Mouse (Mus musculus): ENCODE data around the gene Ric1. TPM values are rescaled to one million over a fixed set of nuclear protein-coding genes. Genes with fewer than 3 reads are reported as not detected.

Gene Ric1
- polyA plus RNA-seq, 1 experiment from 2014 or later = 20.0 TPM

GRCm38 (mm10) chr19:29501106-29501505 is 21.0 kb upstream of the Ric1 start:
- H3K9me3 ChIP-seq = no peaks in the 10 kb centered on the region
- H3K4me1 ChIP-seq = peaks cover 6% of the 10 kb centered on the region
- H3K36me3 ChIP-seq (replicated peaks) = no peaks in the 10 kb centered on the region
- peak overlapping the region; percentile 49; the same call in 1 of the 2 replicates for H3K27ac ChIP-seq (replicated peaks)
- 45% methylated on average over 11 of the region's 11 CpGs for WGBS
- no peaks in the 10 kb centered on the region for H3K27me3 ChIP-seq (replicated peaks; ENCODE audit: low read depth, poor library complexity, severe bottlenecking)
- peak overlapping the region; percentile 41 for H3K4me3 ChIP-seq
- peak; percentile 49 for DNase-seq (ENCODE audit: low spot score)

DNA sequence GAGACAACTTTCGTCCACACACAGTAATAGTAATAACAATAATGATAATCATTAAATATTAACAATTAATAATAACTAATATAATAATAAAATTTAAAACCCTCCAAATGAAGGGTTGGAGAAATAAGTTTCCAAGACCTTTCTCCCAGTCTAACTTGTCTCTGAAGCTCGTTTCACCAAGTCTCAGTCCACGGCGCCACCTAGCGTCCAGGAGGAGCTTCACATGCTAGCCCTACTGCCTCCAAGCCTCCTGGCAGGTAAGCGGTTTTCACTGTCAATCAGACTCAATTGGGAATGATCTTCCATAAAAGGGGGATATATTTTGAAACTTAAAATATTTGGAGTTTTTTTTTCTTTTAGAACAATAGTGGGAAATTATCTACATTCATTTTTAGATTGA is 20.6 kb upstream of the Ric1 start:
- peak; percentile 84 for DNase-seq (ENCODE audit: low spot score)
- WGBS = 14% methylated on average over 6 of the region's 6 CpGs
- no peaks in the 10 kb centered on the region for H3K27me3 ChIP-seq (replicated peaks; ENCODE audit: low read depth, poor library complexity, severe bottlenecking)
- H3K4me1 ChIP-seq = peaks cover 5% of the 10 kb centered on the region
- H3K9me3 ChIP-seq = no peaks in the 10 kb centered on the region
- 0 out of 2 replicates have a peak overlapping the region, but pooled peaks have one; percentile 49 for H3K27ac ChIP-seq (replicated peaks)
- peak overlapping the region; percentile 41; the same call in 1 of the 2 replicates for H3K4me3 ChIP-seq
- H3K36me3 ChIP-seq (replicated peaks) = no peaks in the 10 kb centered on the region

DNA sequence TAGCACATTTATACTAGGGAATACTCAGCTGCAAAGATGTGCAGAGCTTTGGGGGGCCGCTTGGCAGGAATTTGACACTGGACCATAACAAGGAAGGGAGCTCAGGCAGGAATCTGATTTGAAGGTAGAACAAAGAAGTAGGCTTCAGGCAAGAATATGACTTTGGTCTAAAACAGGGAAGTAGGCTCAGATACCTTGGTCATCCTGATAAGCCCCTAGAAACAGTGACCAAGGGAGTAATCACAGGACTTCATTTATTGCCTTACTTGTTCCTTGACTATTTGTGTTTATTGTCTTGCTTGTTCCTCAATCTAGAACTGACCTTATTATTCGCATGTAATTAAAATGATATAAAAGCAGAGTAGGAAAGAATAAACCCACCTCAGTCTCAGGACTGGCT is 18.0 kb upstream of the Ric1 start:
- H3K27ac ChIP-seq (replicated peaks) = no peak overlapping the region
- 86% methylated on average over 2 of the region's 2 CpGs for WGBS
- H3K36me3 ChIP-seq (replicated peaks) = no peaks in the 10 kb centered on the region
- no peaks in the 10 kb centered on the region for H3K27me3 ChIP-seq (replicated peaks; ENCODE audit: low read depth, poor library complexity, severe bottlenecking)
- no peak overlapping the region for H3K4me3 ChIP-seq
- H3K9me3 ChIP-seq = no peaks in the 10 kb centered on the region
- peaks cover 5% of the 10 kb centered on the region for H3K4me1 ChIP-seq
- DNase-seq (ENCODE audit: low spot score) = no peak

DNA sequence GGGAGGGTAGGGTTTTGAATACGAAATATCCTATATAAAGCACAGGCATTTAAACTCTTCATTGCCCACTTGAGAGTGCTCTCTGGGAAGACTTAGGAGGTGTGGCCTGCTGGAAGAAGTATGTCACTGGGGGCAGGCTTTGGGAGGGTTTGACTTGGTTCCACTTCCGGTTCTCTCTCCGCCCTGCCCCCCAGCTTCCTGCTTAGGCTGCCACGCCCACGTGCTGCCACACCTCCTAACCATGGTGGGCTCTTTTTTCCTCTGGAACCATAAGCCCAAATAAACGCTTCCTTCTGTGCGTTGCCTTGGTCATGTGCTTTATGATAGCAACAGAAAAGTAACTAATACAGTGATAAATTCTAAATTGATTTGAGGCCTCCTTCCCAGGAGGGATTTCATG is 16.5 kb upstream of the Ric1 start:
- no peak overlapping the region for H3K4me3 ChIP-seq
- H3K4me1 ChIP-seq = peaks cover 5% of the 10 kb centered on the region
- H3K27ac ChIP-seq (replicated peaks) = no peak overlapping the region
- no peak for DNase-seq (ENCODE audit: low spot score)
- H3K27me3 ChIP-seq (replicated peaks; ENCODE audit: low read depth, poor library complexity, severe bottlenecking) = no peaks in the 10 kb centered on the region
- H3K9me3 ChIP-seq = no peaks in the 10 kb centered on the region
- WGBS = 84% methylated on average over 7 of the region's 7 CpGs
- H3K36me3 ChIP-seq (replicated peaks) = no peaks in the 10 kb centered on the region

- Histone ChIP-seq H3K36me3 (replicated peaks) (no peaks in the 10 kb centered on the region), H3K4me3 (no peak overlapping the region), H3K27ac (replicated peaks) (no peak overlapping the region), H3K4me1 (no peaks in the 10 kb centered on the region), H3K27me3 (replicated peaks; ENCODE audit: low read depth, poor library complexity, severe bottlenecking) (no peaks in the 10 kb centered on the region), H3K9me3 (no peaks in the 10 kb centered on the region)
- WGBS = 80% methylated on average over 7 of the region's 7 CpGs
- no peak for DNase-seq (ENCODE audit: low spot score)
Measured at GRCm38 (mm10) chr19:29508208-29508607, 13.9 kb upstream of the Ric1 start.

- Histone ChIP-seq H3K27me3 (replicated peaks; ENCODE audit: low read depth, poor library complexity, severe bottlenecking) (no peaks in the 10 kb centered on the region), H3K36me3 (replicated peaks) (0 out of 2 replicates have a peak, but pooled peaks cover 6% of the 10 kb centered on the region)
- WGBS = 89% methylated on average over 7 of the region's 7 CpGs
Measured at GRCm38 (mm10) chr19:29509857-29510256, 12.2 kb upstream of the Ric1 start.

GRCm38 (mm10) chr19:29511826-29512225 is 10.3 kb upstream of the Ric1 start:
- Histone ChIP-seq H3K4me3 (no peak overlapping the region), H3K36me3 (replicated peaks) (peaks cover 16% of the 10 kb centered on the region; the same call in 1 of the 2 replicates), H3K4me1 (no peaks in the 10 kb centered on the region), H3K9me3 (peaks cover 6% of the 10 kb centered on the region; the same call in 1 of the 2 replicates), H3K27me3 (replicated peaks; ENCODE audit: low read depth, poor library complexity, severe bottlenecking) (no peaks in the 10 kb centered on the region), H3K27ac (replicated peaks) (no peak overlapping the region)
- DNase-seq (ENCODE audit: low spot score) = no peak
- 82% methylated on average over 2 of the region's 2 CpGs for WGBS

More at GRCm38 (mm10) chr19:29509857-29510256, 12.2 kb upstream of the Ric1 start:
- Histone ChIP-seq H3K4me3 (no peak overlapping the region), H3K27ac (replicated peaks) (no peak overlapping the region), H3K4me1 (no peaks in the 10 kb centered on the region), H3K9me3 (peaks cover 6% of the 10 kb centered on the region; the same call in 1 of the 2 replicates)
- DNase-seq (ENCODE audit: low spot score) = no peak

- 62% methylated on average over 2 of the region's 2 CpGs for WGBS
- H3K36me3 ChIP-seq (replicated peaks) = peaks cover 16% of the 10 kb centered on the region; the same call in 1 of the 2 replicates
- H3K4me3 ChIP-seq = no peak overlapping the region
- H3K27me3 ChIP-seq (replicated peaks; ENCODE audit: low read depth, poor library complexity, severe bottlenecking) = no peaks in the 10 kb centered on the region
- H3K9me3 ChIP-seq = peaks cover 6% of the 10 kb centered on the region; the same call in 1 of the 2 replicates
- no peak overlapping the region for H3K27ac ChIP-seq (replicated peaks)
- no peak for DNase-seq (ENCODE audit: low spot score)
- H3K4me1 ChIP-seq = no peaks in the 10 kb centered on the region
Measured at GRCm38 (mm10) chr19:29513111-29513766, 8.8 kb upstream of the Ric1 start.

DNA sequence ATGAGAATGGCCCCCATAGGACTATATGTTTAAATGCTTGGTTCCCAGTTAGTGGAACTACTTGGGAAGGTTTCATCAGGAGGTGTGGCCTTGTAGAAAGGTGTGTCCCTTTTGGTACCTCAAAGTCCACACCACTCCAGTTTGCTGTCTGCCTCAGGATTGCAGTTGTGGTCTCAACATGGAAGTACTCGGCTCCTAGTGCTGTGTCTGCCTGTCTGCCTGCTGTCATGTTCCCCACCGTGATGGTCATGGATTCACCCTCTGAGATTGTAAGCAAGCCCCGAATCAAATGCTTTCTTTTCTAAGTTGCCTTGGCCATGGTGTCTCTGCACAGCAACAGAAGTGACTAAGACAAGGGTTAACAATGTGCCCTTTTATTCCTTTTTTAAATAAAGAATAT is 8.0 kb upstream of the Ric1 start:
- no peak overlapping the region for H3K27ac ChIP-seq (replicated peaks)
- H3K9me3 ChIP-seq = peaks cover 6% of the 10 kb centered on the region; the same call in 1 of the 2 replicates
- no peaks in the 10 kb centered on the region for H3K4me1 ChIP-seq
- no peak for DNase-seq (ENCODE audit: low spot score)
- no peaks in the 10 kb centered on the region for H3K27me3 ChIP-seq (replicated peaks; ENCODE audit: low read depth, poor library complexity, severe bottlenecking)
- 91% methylated on average over 3 of the region's 3 CpGs for WGBS
- H3K4me3 ChIP-seq = no peak overlapping the region
- H3K36me3 ChIP-seq (replicated peaks) = peaks cover 16% of the 10 kb centered on the region; the same call in 1 of the 2 replicates

GRCm38 (mm10) chr19:29515386-29515785 is 6.7 kb upstream of the Ric1 start:
- H3K4me1 ChIP-seq = no peaks in the 10 kb centered on the region
- H3K27me3 ChIP-seq (replicated peaks; ENCODE audit: low read depth, poor library complexity, severe bottlenecking) = no peaks in the 10 kb centered on the region
- DNase-seq (ENCODE audit: low spot score) = no peak
- H3K36me3 ChIP-seq (replicated peaks) = peaks cover 19% of the 10 kb centered on the region
- 93% methylated on average over 3 of the region's 3 CpGs for WGBS
- H3K27ac ChIP-seq (replicated peaks) = no peak overlapping the region
- H3K9me3 ChIP-seq = peaks cover 6% of the 10 kb centered on the region; the same call in 1 of the 2 replicates
- no peak overlapping the region for H3K4me3 ChIP-seq

DNA sequence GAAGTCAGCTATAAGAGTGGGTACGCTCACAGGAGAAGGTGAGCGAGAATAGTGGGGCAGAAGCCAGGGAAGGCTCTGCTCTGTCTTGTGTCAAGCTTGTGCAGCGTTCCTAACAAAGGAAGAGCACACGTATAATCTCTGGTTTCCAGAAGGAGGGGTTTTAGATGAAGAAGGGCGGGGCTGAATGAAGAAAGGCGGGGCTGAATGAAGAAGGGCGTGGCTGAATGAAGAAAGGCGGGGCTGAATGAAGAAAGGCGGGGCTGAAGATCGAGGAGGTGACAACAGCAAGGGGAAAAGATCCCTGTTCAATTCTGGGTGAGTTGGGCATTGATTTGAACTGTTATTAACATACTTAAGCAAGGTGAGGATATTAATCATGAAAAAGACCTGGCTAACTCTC is 6.1 kb upstream of the Ric1 start:
- 68% methylated on average over 10 of the region's 10 CpGs for WGBS
- Histone ChIP-seq H3K9me3 (peaks cover 6% of the 10 kb centered on the region; the same call in 1 of the 2 replicates), H3K27me3 (replicated peaks; ENCODE audit: low read depth, poor library complexity, severe bottlenecking) (no peaks in the 10 kb centered on the region), H3K36me3 (replicated peaks) (peaks cover 19% of the 10 kb centered on the region), H3K4me3 (no peak overlapping the region), H3K4me1 (peaks cover 5% of the 10 kb centered on the region), H3K27ac (replicated peaks) (no peak overlapping the region)
- DNase-seq (ENCODE audit: low spot score) = no peak

GRCm38 (mm10) chr19:29518409-29518808 is 3.7 kb upstream of the Ric1 start:
- Histone ChIP-seq H3K36me3 (replicated peaks) (peaks cover 19% of the 10 kb centered on the region), H3K4me1 (peaks cover 11% of the 10 kb centered on the region), H3K4me3 (no peak overlapping the region), H3K9me3 (peaks cover 6% of the 10 kb centered on the region; the same call in 1 of the 2 replicates), H3K27me3 (replicated peaks; ENCODE audit: low read depth, poor library complexity, severe bottlenecking) (no peaks in the 10 kb centered on the region), H3K27ac (replicated peaks) (no peak overlapping the region)
- WGBS = 93% methylated on average over 7 of the region's 7 CpGs
- DNase-seq (ENCODE audit: low spot score) = no peak

DNA sequence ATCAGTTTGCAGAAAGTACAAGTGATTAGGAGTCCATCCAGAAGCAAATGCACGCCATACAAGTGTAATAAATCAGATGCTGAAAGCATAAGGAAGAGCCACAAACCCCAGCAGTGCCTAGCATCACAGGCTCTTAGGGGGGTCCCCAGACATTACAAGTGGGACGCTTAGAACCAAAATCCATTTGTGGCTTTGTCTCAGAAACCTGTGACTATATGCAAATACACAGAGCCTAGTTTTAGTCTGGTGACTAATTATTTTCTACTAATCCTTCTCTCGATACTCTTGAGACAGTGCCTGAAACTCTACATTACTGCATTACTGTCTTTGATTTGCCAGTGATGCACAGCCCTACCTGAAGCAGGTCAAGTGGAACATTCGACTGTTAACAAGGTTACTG is 3.2 kb upstream of the Ric1 start:
- WGBS = 85% methylated on average over 4 of the region's 4 CpGs
- H3K4me1 ChIP-seq = peaks cover 16% of the 10 kb centered on the region
- no peak for DNase-seq (ENCODE audit: low spot score)
- no peak overlapping the region for H3K4me3 ChIP-seq
- no peaks in the 10 kb centered on the region for H3K27me3 ChIP-seq (replicated peaks; ENCODE audit: low read depth, poor library complexity, severe bottlenecking)
- H3K27ac ChIP-seq (replicated peaks) = no peak overlapping the region
- H3K36me3 ChIP-seq (replicated peaks) = peaks cover 19% of the 10 kb centered on the region
- H3K9me3 ChIP-seq = peaks cover 5% of the 10 kb centered on the region; the same call in 1 of the 2 replicates

Data from embryonic facial prominence, embryonic 10.5 days (tissue).